Mouse (Mus musculus) heart, embryonic 11.5 days (tissue): ENCODE measurements around the gene Extl1. TPM values are rescaled to one million over a fixed set of nuclear protein-coding genes. Genes with fewer than 3 reads are reported as not detected.
A peak's percentile ranks its signal among the peaks of the same experiment; 100 is the strongest.
"Not testable (repeated sequence)": the region's sequence is repeated elsewhere in the genome, so short reads cannot be mapped to it uniquely, and the experiment has no call there.

Experiments
- ATAC-seq: fragments of 200-750 bp; cut with Nextera tagmentation; replicated peaks from 2 replicates; pipeline ENCODE4 v1.8.0; 2017; ENCODE audit warnings: moderate library complexity; ENCODE audit not compliant: insufficient number of reproducible peaks, low FRiP score, low TSS enrichment
- H3K27ac ChIP-seq: fragments of 300-500 bp; sonication (generic); 2 replicates; pipeline ENCODE4 v1.5.1; 2014; ENCODE audit warnings: mild to moderate bottlenecking, low read depth, low read length
- H3K27me3 ChIP-seq: fragments of 300-500 bp; sonication (generic); 2 replicates; pipeline ENCODE4 v1.6.1; 2014; ENCODE audit warnings: mild to moderate bottlenecking, low read length, mixed read lengths; ENCODE audit not compliant: control insufficient read depth, insufficient read depth
- H3K36me3 ChIP-seq: fragments of 300-500 bp; sonication (generic); 2 replicates; pipeline ENCODE4 v1.6.1; 2014; ENCODE audit warnings: mild to moderate bottlenecking, low read length, moderate library complexity, mixed read lengths; ENCODE audit not compliant: control insufficient read depth, insufficient read depth
- H3K4me1 ChIP-seq: fragments of 300-500 bp; sonication (generic); 2 replicates; pipeline ENCODE4 v1.6.1; 2014; ENCODE audit warnings: low read length; ENCODE audit not compliant: control insufficient read depth, insufficient read depth
- H3K4me2 ChIP-seq: fragments of 300-500 bp; sonication (generic); 2 replicates; pipeline ENCODE4 v1.6.1; 2014; ENCODE audit warnings: mild to moderate bottlenecking, moderate library complexity
- H3K4me3 ChIP-seq: fragments of 300-500 bp; sonication (generic); 2 replicates; pipeline ENCODE4 v1.5.1; 2014; ENCODE audit warnings: low read depth, low read length
- H3K9ac ChIP-seq: fragments of 300-500 bp; sonication (generic); 2 replicates; pipeline ENCODE4 v1.6.1; 2014; ENCODE audit warnings: mild to moderate bottlenecking, low read depth, low read length, moderate library complexity
- H3K9me3 ChIP-seq: fragments of 300-500 bp; sonication (generic); replicated peaks from 2 replicates; pipeline ENCODE4 v1.6.1; 2016; ENCODE audit warnings: low read length; ENCODE audit not compliant: control insufficient read depth
- WGBS: fragments of 180-500 bp; shearing (Covaris S2); extraction: QIAGEN DNeasy Blood & Tissue Kit; methylation state at CpG from one replicate; pipeline ENCODE4 v1.1.7; 2014; ENCODE audit not compliant: insufficient replicate concordance; 5-methylcytosine and 5-hydroxymethylcytosine counted together
- polyA plus RNA-seq: library from polyadenylated mRNA; unstranded; fragments of >200 nt; fragmentation: Nextera tagmentation; extraction: Ambion mirVana; gene quantifications from 2 replicates; pipeline ENCODE4 v1.2.1, GENCODE M21; 2014

The Extl1 gene
- 2.0 and 2.7 TPM in 2 replicates for polyA plus RNA-seq

- H3K27ac ChIP-seq, H3K4me2 ChIP-seq, H3K9me3 ChIP-seq, ATAC-seq, H3K27me3 ChIP-seq, H3K36me3 ChIP-seq, H3K4me1 ChIP-seq, H3K4me3 ChIP-seq, H3K9ac ChIP-seq: not testable (repeated sequence)
- 100% methylated on average over 2 of the region's 6 CpGs for WGBS
Measured at GRCm38 (mm10) chr4:134383750-134384149, at the start of gene Extl1. Gene Extl1 (minus strand): TSS chr4:134383850.

GRCm38 (mm10) chr4:134432686-134433360 is 49.2 kb upstream of the Extl1 start:
- no peaks in the 10 kb centered on the region for H3K9me3 ChIP-seq
- no peak overlapping the region for H3K4me2 ChIP-seq
- no peak for ATAC-seq
- no peaks in the 10 kb centered on the region for H3K36me3 ChIP-seq
- H3K9ac ChIP-seq = no peak overlapping the region
- 0 out of 2 replicates have a peak, but pooled peaks cover 2% of the 10 kb centered on the region for H3K4me1 ChIP-seq
- WGBS = 80% methylated on average over 15 of the region's 15 CpGs
- no peak overlapping the region for H3K4me3 ChIP-seq
- H3K27me3 ChIP-seq = no peaks in the 10 kb centered on the region
- no peak overlapping the region for H3K27ac ChIP-seq

GRCm38 (mm10) chr4:134430381-134431004 is 46.8 kb upstream of the Extl1 start:
- Histone ChIP-seq H3K27ac (no peak overlapping the region), H3K4me2 (0 out of 2 replicates have a peak overlapping the region, but pooled peaks have one; percentile 7), H3K27me3 (no peaks in the 10 kb centered on the region), H3K4me1 (0 out of 2 replicates have a peak, but pooled peaks cover 2% of the 10 kb centered on the region), H3K36me3 (0 out of 2 replicates have a peak, but pooled peaks cover 2% of the 10 kb centered on the region), H3K4me3 (no peak overlapping the region), H3K9ac (peak overlapping the region; percentile 40; the same call in 1 of the 2 replicates), H3K9me3 (no peaks in the 10 kb centered on the region)
- WGBS = 47% methylated on average over 23 of the region's 23 CpGs
- no peak for ATAC-seq

- 65% methylated on average over 7 of the region's 7 CpGs for WGBS
Measured at GRCm38 (mm10) chr4:134425088-134425487, 41.4 kb upstream of the Extl1 start.

GRCm38 (mm10) chr4:134423949-134424348 is 40.3 kb upstream of the Extl1 start:
- H3K4me1 ChIP-seq = no peaks in the 10 kb centered on the region
- no peaks in the 10 kb centered on the region for H3K27me3 ChIP-seq
- no peak overlapping the region for H3K4me2 ChIP-seq
- no peak overlapping the region for H3K9ac ChIP-seq
- H3K36me3 ChIP-seq = peaks cover 4% of the 10 kb centered on the region; the same call in 1 of the 2 replicates
- WGBS = 86% methylated on average over 7 of the region's 7 CpGs
- no peaks in the 10 kb centered on the region for H3K9me3 ChIP-seq
- H3K4me3 ChIP-seq = no peak overlapping the region
- ATAC-seq = no peak
- H3K27ac ChIP-seq = no peak overlapping the region

More at GRCm38 (mm10) chr4:134425088-134425487, 41.4 kb upstream of the Extl1 start:
- Histone ChIP-seq H3K27me3 (no peaks in the 10 kb centered on the region), H3K4me3 (no peak overlapping the region), H3K9ac (no peak overlapping the region), H3K4me2 (no peak overlapping the region), H3K9me3 (no peaks in the 10 kb centered on the region), H3K27ac (no peak overlapping the region), H3K36me3 (peaks cover 4% of the 10 kb centered on the region; the same call in 1 of the 2 replicates), H3K4me1 (no peaks in the 10 kb centered on the region)
- ATAC-seq = no peak

GRCm38 (mm10) chr4:134421971-134422370 is 38.3 kb upstream of the Extl1 start:
- WGBS = 62% methylated on average over 11 of the region's 11 CpGs
- no peak overlapping the region for H3K4me3 ChIP-seq
- no peak for ATAC-seq

GRCm38 (mm10) chr4:134417111-134417510 is 33.5 kb upstream of the Extl1 start:
- H3K9ac ChIP-seq = no peak overlapping the region
- no peak overlapping the region for H3K27ac ChIP-seq
- H3K4me2 ChIP-seq = no peak overlapping the region
- peaks cover 4% of the 10 kb centered on the region; the same call in 1 of the 2 replicates for H3K36me3 ChIP-seq
- peaks cover 14% of the 10 kb centered on the region; the same call in 1 of the 2 replicates for H3K4me1 ChIP-seq
- no peaks in the 10 kb centered on the region for H3K27me3 ChIP-seq
- 55% methylated on average over 7 of the region's 7 CpGs for whole genome bisulfite sequencing
- H3K4me3 ChIP-seq = no peak overlapping the region
- ATAC-seq = no peak
- no peaks in the 10 kb centered on the region for H3K9me3 ChIP-seq

More at GRCm38 (mm10) chr4:134421971-134422370, 38.3 kb upstream of the Extl1 start:
- peaks cover 8% of the 10 kb centered on the region for H3K36me3 ChIP-seq
- H3K27ac ChIP-seq = no peak overlapping the region
- no peaks in the 10 kb centered on the region for H3K9me3 ChIP-seq
- no peak overlapping the region for H3K9ac ChIP-seq
- H3K27me3 ChIP-seq = no peaks in the 10 kb centered on the region
- peaks cover 5% of the 10 kb centered on the region; the same call in 1 of the 2 replicates for H3K4me1 ChIP-seq
- no peak overlapping the region for H3K4me2 ChIP-seq

- WGBS = 64% methylated on average over 15 of the region's 15 CpGs
- Histone ChIP-seq H3K4me2 (no peak overlapping the region), H3K4me1 (peaks cover 14% of the 10 kb centered on the region; the same call in 1 of the 2 replicates), H3K9ac (no peak overlapping the region), H3K36me3 (peaks cover 4% of the 10 kb centered on the region; the same call in 1 of the 2 replicates), H3K27ac (peak overlapping the region; percentile 22; the same call in 1 of the 2 replicates), H3K27me3 (no peaks in the 10 kb centered on the region), H3K4me3 (no peak overlapping the region), H3K9me3 (no peaks in the 10 kb centered on the region)
- no peak for ATAC-seq
Measured at GRCm38 (mm10) chr4:134416602-134417001, 33.0 kb upstream of the Extl1 start.
